Mouse (Mus musculus): ENCODE results near the gene Itga7.
A peak's percentile ranks its signal among the peaks of the same experiment; 100 is the strongest.

Itga7 gene

GRCm38 (mm10) chr10:128933574-128933973 is at the start of gene Itga7:
Itga7 (plus strand) TSS chr10:128933818.
- no peak for DNase-seq (ENCODE audit: low spot score)

GRCm38 (mm10) chr10:128888941-128889827 is 44.4 kb upstream of the Itga7 start:
- no peak for DNase-seq (ENCODE audit: low spot score)

- no peak for DNase-seq (ENCODE audit: low spot score)
These were observed 43.8 kb upstream of the Itga7 start for GRCm38 (mm10) chr10:128889846-128890245.

- DNase-seq (ENCODE audit: low spot score): no peak
These were observed 43.0 kb upstream of the Itga7 start for GRCm38 (mm10) chr10:128890383-128891295.

GRCm38 (mm10) chr10:128891296-128892094 is 42.1 kb upstream of the Itga7 start, which contains the start of gene Gdf11:
Gdf11 (minus strand) TSS chr10:128891718.
- DNase-seq (ENCODE audit: low spot score): peak; percentile 40

- no peak for DNase-seq (ENCODE audit: low spot score)
These were observed 41.4 kb upstream of the Itga7 start for GRCm38 (mm10) chr10:128892246-128892645.

- DNase-seq (ENCODE audit: low spot score): peak; percentile 27
These were observed 38.2 kb upstream of the Itga7 start for GRCm38 (mm10) chr10:128895437-128895836.

- DNase-seq (ENCODE audit: low spot score): peak; percentile 52
These were observed 37.5 kb upstream of the Itga7 start for GRCm38 (mm10) chr10:128895952-128896693.

GRCm38 (mm10) chr10:128896807-128897206 is 36.8 kb upstream of the Itga7 start:
- no peak for DNase-seq (ENCODE audit: low spot score)

- no peak for DNase-seq (ENCODE audit: low spot score)
These were observed 36.1 kb upstream of the Itga7 start for GRCm38 (mm10) chr10:128897501-128897900.

GRCm38 (mm10) chr10:128899759-128900490 is 33.7 kb upstream of the Itga7 start:
- no peak for DNase-seq (ENCODE audit: low spot score)

GRCm38 (mm10) chr10:128900698-128901097 is 32.9 kb upstream of the Itga7 start, which contains the start of gene Cd63:
Cd63 (plus strand) TSS chr10:128900989.
- no peak for DNase-seq (ENCODE audit: low spot score)

- DNase-seq (ENCODE audit: low spot score): no peak
These were observed 32.2 kb upstream of the Itga7 start for GRCm38 (mm10) chr10:128901409-128901808.

- DNase-seq (ENCODE audit: low spot score): no peak
These were observed 31.1 kb upstream of the Itga7 start for GRCm38 (mm10) chr10:128902409-128902988.

- DNase-seq (ENCODE audit: low spot score): no peak
These were observed 28.8 kb upstream of the Itga7 start for GRCm38 (mm10) chr10:128904812-128905211.

- DNase-seq (ENCODE audit: low spot score): no peak
These were observed 24.7 kb upstream of the Itga7 start for GRCm38 (mm10) chr10:128908778-128909448.

- DNase-seq (ENCODE audit: low spot score): peak; percentile 89
These were observed 24.0 kb upstream of the Itga7 start for GRCm38 (mm10) chr10:128909567-128910028.

GRCm38 (mm10) chr10:128910066-128910841 is 23.4 kb upstream of the Itga7 start:
- peak; percentile 55 for DNase-seq (ENCODE audit: low spot score)

Measured in ovary, adult 18-20 months (tissue).